Mouse (Mus musculus): Measurements from ENCODE around the gene Sgcd. TPM values are rescaled to one million over a fixed set of nuclear protein-coding genes. Genes with fewer than 3 reads are reported as not detected.

Gene Sgcd
- total and polyA plus RNA-seq, 3 experiments = 0.38 to 2.4 (median 0.43) TPM

DNA sequence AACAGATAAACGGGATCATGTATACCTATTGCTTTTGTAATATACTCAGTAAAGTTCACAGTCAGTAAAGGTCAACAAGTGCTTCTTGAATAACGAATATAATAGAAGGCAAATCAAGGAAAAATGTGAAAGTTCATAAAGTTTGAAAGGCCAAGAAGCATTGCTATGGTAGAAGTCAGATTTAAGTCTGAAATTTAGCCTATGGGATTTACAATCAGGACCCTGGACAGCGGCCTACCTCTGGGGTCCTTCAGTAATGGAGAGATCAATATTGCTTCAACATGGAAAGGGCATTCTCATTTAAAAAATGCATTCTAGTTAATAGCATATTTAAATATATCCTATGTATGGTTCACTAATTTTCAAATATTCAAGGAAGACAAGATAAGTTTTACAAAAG is 24.1 kb upstream of the Sgcd start:
- Histone ChIP-seq H3K36me3 (replicated peaks in 1 of 2; ENCODE audit: control insufficient read depth in 1 of 2, insufficient read depth in 1 of 2, low read length in 1 of 2) (no peaks in the 10 kb centered on the region), H3K4me3 (replicated peaks in 1 of 3; ENCODE audit: low read depth in 2 of 3, low read length in 2 of 3, poor library complexity in 1 of 3) (no peak overlapping the region), H3K4me1 (ENCODE audit: control insufficient read depth in 1 of 2, insufficient read depth in 2 of 2) (no peaks in the 10 kb centered on the region), H3K27me3 (replicated peaks) (no peaks in the 10 kb centered on the region), H3K9me3 (replicated peaks; ENCODE audit: low read length) (no peaks in the 10 kb centered on the region), H3K27ac (ENCODE audit: insufficient read depth, low read depth) (no peak overlapping the region), H3K79me2 (replicated peaks; ENCODE audit: control insufficient read depth, extremely low read depth, insufficient read depth, poor library complexity, severe bottlenecking) (no peaks in the 10 kb centered on the region), H3K9ac (ENCODE audit: insufficient read depth, low read depth) (no peak overlapping the region), H3K4me2 (ENCODE audit: insufficient read depth, low read depth, poor library complexity, severe bottlenecking) (no peak overlapping the region)
- dilution Hi-C loops (cut with MboI; ENCODE audit: extremely low pct_ligation_motif_present, extremely low pct_unique_long_range_greater_than_20kb, low sequenced_read_pairs) = no loop called here
- TF ChIP-seq E2F4 (IDR thresholded peaks at IDR 0.05; ENCODE audit: insufficient replicate concordance, low read depth, low read length) (no peak), EP300 (IDR thresholded peaks at IDR 0.05; ENCODE audit: low read length) (no peak)
- peak; percentile 4 for DNase-seq (ENCODE audit: extremely low read depth)
- in situ Hi-C loops (cut with MboI; ENCODE audit: low pct_ligation_motif_present, low pct_unique_long_range_greater_than_20kb, low sequenced_read_pairs) = no loop called here

DNA sequence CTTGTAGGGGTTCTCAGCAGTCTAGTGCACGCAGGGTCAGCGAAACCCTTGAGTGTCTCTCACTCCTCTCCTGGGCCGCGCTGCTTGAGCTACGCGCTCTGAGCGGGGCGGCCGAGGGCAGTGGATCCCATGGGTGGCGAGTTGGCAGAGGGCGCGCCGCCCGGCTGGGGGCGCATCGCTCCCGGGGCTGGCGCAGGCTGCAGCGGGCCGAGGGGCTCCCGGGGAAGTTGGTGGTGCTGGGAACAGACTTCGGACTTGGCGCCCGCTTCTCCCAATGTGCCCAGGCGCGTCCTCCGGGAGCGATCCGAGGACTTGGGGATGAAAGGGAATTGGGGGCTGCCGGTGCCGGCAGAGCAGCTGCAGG is 454 bp downstream of the Sgcd start:
- peaks cover 0 to 5% of the 10 kb centered on the region in 2 experiments; a peak in 2 of 4 replicates for H3K4me1 ChIP-seq (ENCODE audit: control insufficient read depth in 1 of 2, insufficient read depth in 2 of 2)
- in situ Hi-C loops (cut with MboI; ENCODE audit: low pct_ligation_motif_present, low pct_unique_long_range_greater_than_20kb, low sequenced_read_pairs) = no loop called here
- no peaks in the 10 kb centered on the region for H3K36me3 ChIP-seq (replicated peaks in 1 of 2; ENCODE audit: control insufficient read depth in 1 of 2, insufficient read depth in 1 of 2, low read length in 1 of 2)
- no peaks in the 10 kb centered on the region for H3K79me2 ChIP-seq (replicated peaks; ENCODE audit: control insufficient read depth, extremely low read depth, insufficient read depth, poor library complexity, severe bottlenecking)
- H3K9ac ChIP-seq (ENCODE audit: insufficient read depth, low read depth) = no peak overlapping the region
- H3K4me2 ChIP-seq (ENCODE audit: insufficient read depth, low read depth, poor library complexity, severe bottlenecking) = no peak overlapping the region
- H3K9me3 ChIP-seq (replicated peaks; ENCODE audit: low read length) = peaks cover 7% of the 10 kb centered on the region
- dilution Hi-C loops (cut with MboI; ENCODE audit: extremely low pct_ligation_motif_present, extremely low pct_unique_long_range_greater_than_20kb, low sequenced_read_pairs) = no loop called here
- no peak overlapping the region for H3K4me3 ChIP-seq (replicated peaks in 1 of 3; ENCODE audit: low read depth in 2 of 3, low read length in 2 of 3, poor library complexity in 1 of 3)
- no peaks in the 10 kb centered on the region for H3K27me3 ChIP-seq (replicated peaks)
- no peak overlapping the region for H3K27ac ChIP-seq (ENCODE audit: insufficient read depth, low read depth)
- DNase-seq (ENCODE audit: extremely low read depth) = no peak
- TF ChIP-seq IRF4 (IDR thresholded peaks at IDR 0.05; ENCODE audit: low read depth, low read length) (no peak), SMC3 (IDR thresholded peaks at IDR 0.05; ENCODE audit: low read depth, low read length) (no peak), CHD1 (IDR thresholded peaks at IDR 0.05; ENCODE audit: low read depth, low read length) (no peak), ELF1 (IDR thresholded peaks at IDR 0.05; ENCODE audit: low read depth, low read length) (no peak), MAZ (IDR thresholded peaks at IDR 0.05; ENCODE audit: low read depth, low read length) (no peak), POLR2AphosphoS2 (IDR thresholded peaks at IDR 0.05; ENCODE audit: low read depth, low read length) (no peak), MAX (IDR thresholded peaks at IDR 0.05; ENCODE audit: low read length) (no peak), POLR2A (IDR thresholded peaks at IDR 0.05; ENCODE audit: low read depth, low read length) (no peak), JUND (conservative IDR thresholded peaks at IDR 0.05; ENCODE audit: low read depth, low read length) (no peak), ZKSCAN1 (IDR thresholded peaks at IDR 0.05; ENCODE audit: borderline replicate concordance, low read depth, low read length) (no peak), NELFE (IDR thresholded peaks at IDR 0.05; ENCODE audit: low read depth, low read length) (no peak), NRF1 (IDR thresholded peaks at IDR 0.05; ENCODE audit: low read depth, low read length) (no peak), ETS1 (conservative IDR thresholded peaks at IDR 0.05; ENCODE audit: low read depth, low read length) (no peak), UBTF (IDR thresholded peaks at IDR 0.05; ENCODE audit: low read depth, low read length) (no peak), HCFC1 (IDR thresholded peaks at IDR 0.05; ENCODE audit: low read depth, low read length) (no peak), MYC (IDR thresholded peaks at IDR 0.05; ENCODE audit: low read depth, low read length) (no peak)
